Mouse (Mus musculus) forebrain, embryonic 13.5 days (tissue): ENCODE results near the gene Lgals2. TPM values are rescaled to one million over a fixed set of nuclear protein-coding genes. Genes with fewer than 3 reads are reported as not detected.
A peak's percentile ranks its signal among the peaks of the same experiment; 100 is the strongest.

Source experiments
- ATAC-seq: fragments of 200-750 bp; cut with Nextera tagmentation; 2 replicates; pipeline ENCODE4 v1.8.0; 2017
- H3K27ac ChIP-seq: fragments of 300-500 bp; sonication (generic); 2 replicates; pipeline ENCODE4 v1.5.1; 2015; ENCODE audit warnings: inconsistent platforms, mild to moderate bottlenecking, moderate library complexity
- H3K27me3 ChIP-seq: fragments of 300-500 bp; sonication (generic); 2 replicates; pipeline ENCODE4 v1.6.1; 2015; ENCODE audit warnings: mild to moderate bottlenecking, inconsistent platforms
- H3K36me3 ChIP-seq: fragments of 300-500 bp; sonication (generic); 2 replicates; pipeline ENCODE4 v1.6.1; 2015; ENCODE audit warnings: mild to moderate bottlenecking, inconsistent platforms; ENCODE audit not compliant: poor library complexity, severe bottlenecking
- H3K4me1 ChIP-seq: fragments of 300-500 bp; sonication (generic); 2 replicates; pipeline ENCODE4 v1.6.1; 2015; ENCODE audit warnings: inconsistent platforms
- H3K4me2 ChIP-seq: fragments of 300-500 bp; sonication (generic); 2 replicates; pipeline ENCODE4 v1.6.1; 2015; ENCODE audit warnings: inconsistent platforms, mild to moderate bottlenecking, moderate library complexity
- H3K4me3 ChIP-seq: fragments of 300-500 bp; sonication (generic); 2 replicates; pipeline ENCODE4 v1.5.1; 2015; ENCODE audit warnings: mild to moderate bottlenecking, inconsistent platforms
- H3K9ac ChIP-seq: fragments of 300-500 bp; sonication (generic); 2 replicates; pipeline ENCODE4 v1.6.1; 2015; ENCODE audit warnings: mild to moderate bottlenecking, inconsistent platforms
- H3K9me3 ChIP-seq: fragments of 300-500 bp; sonication (generic); replicated peaks from 2 replicates; pipeline ENCODE4 v1.6.1; 2016; ENCODE audit warnings: inconsistent platforms
- WGBS: fragments of 180-500 bp; shearing (Covaris S2); methylation state at CpG from one replicate; pipeline ENCODE4 v1.1.7; 2015; 5-methylcytosine and 5-hydroxymethylcytosine counted together
- polyA plus RNA-seq: library from polyadenylated mRNA; unstranded; fragments of >200 nt; fragmentation: Nextera tagmentation; extraction: Ambion mirVana; gene quantifications from 2 replicates; pipeline ENCODE4 v1.2.1, GENCODE M21; 2015

Lgals2 gene
- polyA plus RNA-seq, 1 experiment from 2014 or later, result not detected

DNA sequence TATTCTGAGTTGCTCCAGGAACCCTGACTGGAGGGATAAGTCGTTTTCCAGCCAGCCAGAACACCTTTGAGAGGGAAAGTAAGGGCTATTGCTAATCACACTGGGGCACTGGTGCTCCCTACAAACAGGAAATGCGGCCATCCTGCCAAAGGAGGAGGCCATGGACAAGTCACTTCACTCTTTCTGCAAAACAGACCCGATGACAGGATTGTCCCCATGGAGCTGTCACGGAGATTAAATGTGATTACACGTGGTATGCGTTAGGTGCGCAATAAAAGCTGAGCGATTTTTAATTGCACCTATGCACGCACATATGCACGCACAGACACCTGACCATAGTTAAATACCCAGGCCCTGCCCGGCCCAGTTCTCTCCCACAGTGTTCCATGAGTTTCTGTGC, 14.6 kb downstream of the Lgals2 start:
- no peak overlapping the region for H3K27ac ChIP-seq
- H3K27me3 ChIP-seq, result peaks cover 55% of the 10 kb centered on the region
- H3K36me3 ChIP-seq, result no peaks in the 10 kb centered on the region
- H3K4me1 ChIP-seq, result peaks cover 43% of the 10 kb centered on the region
- no peaks in the 10 kb centered on the region for H3K9me3 ChIP-seq
- H3K4me3 ChIP-seq, result no peak overlapping the region
- H3K9ac ChIP-seq, result 0 out of 2 replicates have a peak overlapping the region, but pooled peaks have one; percentile 16
- ATAC-seq, result no peak
- 58% methylated on average over 11 of the region's 11 CpGs for WGBS
- H3K4me2 ChIP-seq, result no peak overlapping the region

DNA sequence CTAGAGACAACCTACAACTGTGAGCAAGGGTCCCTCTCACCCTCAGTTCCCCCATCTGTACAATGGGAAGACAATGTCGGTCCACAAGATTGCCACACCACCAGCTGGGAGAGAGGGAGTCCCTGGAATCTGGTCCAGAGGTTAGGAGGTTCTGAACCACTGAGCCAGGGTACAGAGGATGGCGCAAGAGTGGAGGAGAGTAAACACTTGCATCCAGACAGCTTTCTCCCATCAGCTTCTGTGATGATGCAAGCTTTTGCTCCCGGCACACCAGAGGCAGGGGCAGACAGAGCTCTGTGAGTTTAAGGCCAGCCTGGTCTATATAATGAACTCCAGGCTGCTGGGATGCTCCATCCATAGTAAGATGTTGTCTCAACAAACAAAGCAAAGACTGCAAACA, 15.1 kb downstream of the Lgals2 start:
- peaks cover 50% of the 10 kb centered on the region for H3K27me3 ChIP-seq
- H3K9me3 ChIP-seq, result no peaks in the 10 kb centered on the region
- no peak overlapping the region for H3K4me3 ChIP-seq
- H3K27ac ChIP-seq, result no peak overlapping the region; the same call in 1 of the 2 replicates
- H3K4me1 ChIP-seq, result peaks cover 45% of the 10 kb centered on the region
- WGBS, result 50% methylated on average over 3 of the region's 3 CpGs
- no peaks in the 10 kb centered on the region for H3K36me3 ChIP-seq
- H3K4me2 ChIP-seq, result no peak overlapping the region
- ATAC-seq, result no peak
- H3K9ac ChIP-seq, result no peak overlapping the region

DNA sequence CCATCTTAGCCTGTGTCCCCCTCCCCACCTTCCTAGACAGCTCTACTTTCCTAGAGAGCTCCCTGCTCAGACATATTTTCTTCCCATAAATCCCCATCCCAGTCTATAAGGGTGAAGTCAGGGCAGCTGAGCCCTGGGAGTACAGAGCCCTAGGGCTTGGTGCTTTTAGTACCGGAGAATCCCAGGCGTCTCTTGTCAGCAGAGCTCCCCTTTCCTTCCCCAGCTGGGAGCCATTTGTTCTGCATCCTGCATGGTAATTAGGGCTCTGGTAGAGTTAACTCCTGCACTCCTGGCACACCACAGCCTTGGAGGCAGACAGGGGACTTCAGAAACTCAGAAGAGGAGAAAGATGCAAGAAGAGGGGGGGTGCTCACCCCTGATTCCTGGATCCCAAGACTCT, 15.6 kb downstream of the Lgals2 start:
- H3K27ac ChIP-seq, result peak overlapping the region; percentile 76
- WGBS, result 0% methylated on average over 2 of the region's 2 CpGs
- H3K27me3 ChIP-seq, result peaks cover 47% of the 10 kb centered on the region
- peak; percentile 57 for ATAC-seq
- peak overlapping the region; percentile 14; the same call in 1 of the 2 replicates for H3K4me2 ChIP-seq
- H3K4me3 ChIP-seq, result no peak overlapping the region
- peak overlapping the region; percentile 40 for H3K9ac ChIP-seq
- H3K4me1 ChIP-seq, result peaks cover 42% of the 10 kb centered on the region
- H3K9me3 ChIP-seq, result no peaks in the 10 kb centered on the region
- H3K36me3 ChIP-seq, result no peaks in the 10 kb centered on the region

DNA sequence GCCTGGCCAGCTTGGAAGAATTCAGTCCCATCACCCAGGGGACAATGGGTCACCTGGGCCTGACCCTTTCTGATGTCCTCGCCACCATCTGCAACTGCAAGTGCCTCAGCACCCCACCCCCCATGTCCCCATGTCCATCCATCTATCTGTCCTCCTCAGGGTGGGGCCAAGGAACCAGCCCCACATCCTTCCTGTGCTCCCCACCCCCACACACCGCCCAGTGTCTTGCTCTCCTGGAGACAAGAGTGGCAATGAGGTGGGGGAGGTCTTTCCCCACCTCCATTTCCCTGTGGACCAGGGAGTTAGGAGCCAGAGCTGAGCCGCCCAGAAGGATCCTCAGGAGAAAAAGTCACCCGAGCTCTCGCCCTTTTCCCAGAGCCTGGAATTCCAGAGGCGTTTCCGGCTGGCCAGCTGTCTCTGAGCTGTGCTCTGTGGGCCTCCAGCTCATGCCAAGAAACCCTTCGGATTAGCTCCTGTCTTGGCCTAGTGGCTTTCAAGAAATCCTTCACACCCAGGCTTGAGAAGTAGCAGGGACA, 19.2 kb downstream of the Lgals2 start:
- 61% methylated on average over 8 of the region's 8 CpGs for WGBS
- Histone ChIP-seq H3K4me3 (no peak overlapping the region), H3K27me3 (peaks cover 12% of the 10 kb centered on the region), H3K9ac (0 out of 2 replicates have a peak overlapping the region, but pooled peaks have one; percentile 2), H3K36me3 (no peaks in the 10 kb centered on the region), H3K4me1 (peaks cover 38% of the 10 kb centered on the region), H3K9me3 (no peaks in the 10 kb centered on the region), H3K4me2 (no peak overlapping the region), H3K27ac (no peak overlapping the region; the same call in none of the 2 replicates)
- ATAC-seq, result no peak

DNA sequence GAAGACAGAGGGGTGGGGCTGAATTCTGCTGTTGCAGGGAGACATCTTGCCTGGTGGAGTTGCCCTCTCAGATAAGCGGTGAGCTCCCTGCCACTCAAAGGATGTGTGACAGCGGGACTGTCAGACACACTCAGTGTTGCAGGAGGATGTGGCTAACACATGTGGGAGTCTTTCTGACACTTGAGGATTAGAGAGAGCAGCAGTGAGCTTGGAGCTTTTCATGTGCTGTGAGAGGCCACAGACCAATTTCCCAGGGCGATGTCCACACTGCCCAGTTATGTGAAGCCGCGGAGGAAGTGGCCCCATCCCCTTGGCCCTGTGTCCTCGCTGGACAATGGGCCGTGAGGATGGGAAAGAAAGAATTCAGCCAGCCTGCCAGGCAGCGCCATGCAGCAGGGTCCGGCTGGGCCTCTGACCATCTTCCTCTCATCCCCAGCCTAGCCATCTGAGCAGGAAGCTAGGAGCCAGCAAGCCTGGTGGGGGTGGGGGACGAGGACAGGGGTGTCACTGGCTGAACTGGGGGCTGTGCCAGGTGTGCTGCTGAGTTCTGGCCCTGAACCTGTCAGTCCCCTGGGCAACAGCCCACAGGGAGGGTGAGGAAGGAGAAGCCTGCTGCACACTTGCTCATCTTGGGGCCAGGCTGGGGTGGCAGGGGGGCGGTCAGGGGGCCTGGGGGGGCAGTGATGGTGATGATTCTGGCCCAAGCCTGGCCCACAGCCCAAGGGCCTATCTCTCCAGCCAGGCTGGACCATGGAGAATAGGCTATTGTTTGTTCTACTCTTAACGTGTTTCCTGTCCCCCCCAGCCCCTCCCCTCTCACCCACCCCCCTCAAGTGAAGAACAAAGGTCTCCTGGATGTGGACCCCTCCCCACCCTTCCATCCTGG, 19.9 kb downstream of the Lgals2 start:
- no peak for ATAC-seq
- Histone ChIP-seq H3K4me1 (peaks cover 34% of the 10 kb centered on the region), H3K9ac (peak overlapping the region; percentile 30; the same call in 1 of the 2 replicates)

DNA sequence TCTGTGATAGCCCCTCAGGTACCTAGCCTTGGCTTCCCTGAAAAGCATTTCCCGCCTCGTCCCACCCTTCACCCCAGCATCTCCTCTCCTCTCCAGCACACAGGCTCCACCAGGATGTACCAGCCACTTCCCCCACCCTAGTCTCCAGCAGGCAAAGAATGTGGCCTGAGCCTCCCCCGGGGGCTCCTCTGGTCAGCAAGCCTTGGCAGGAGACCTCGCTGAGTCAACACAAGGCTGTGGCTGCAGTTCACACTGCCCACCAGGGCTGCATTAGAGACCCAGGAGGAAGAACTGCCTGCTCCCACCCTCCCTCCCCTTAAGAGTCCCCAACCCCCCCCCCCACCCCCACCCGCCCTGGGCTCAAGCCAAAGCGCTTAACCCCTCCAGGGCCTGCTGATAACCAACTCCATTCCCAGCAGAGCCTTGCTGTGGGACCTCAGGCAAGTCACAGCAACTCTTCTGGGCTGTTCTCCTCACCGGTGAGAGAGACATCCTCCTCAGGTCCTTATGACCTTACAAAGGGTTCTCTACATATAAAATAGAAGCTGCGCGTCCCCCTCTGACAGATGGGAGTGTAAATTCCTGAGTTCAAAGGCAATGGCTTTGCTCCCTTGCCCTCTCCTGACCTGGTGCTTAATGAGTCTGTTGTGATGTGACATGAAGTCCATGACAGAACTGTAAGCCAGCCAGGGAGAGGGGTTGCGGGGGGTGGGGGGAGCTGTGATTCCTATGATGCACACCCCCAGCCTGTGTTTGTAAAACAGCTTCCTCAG, 20.9 kb downstream of the Lgals2 start:
- Histone ChIP-seq H3K36me3 (no peaks in the 10 kb centered on the region), H3K4me2 (no peak overlapping the region), H3K9me3 (no peaks in the 10 kb centered on the region), H3K4me1 (peaks cover 24% of the 10 kb centered on the region), H3K9ac (no peak overlapping the region), H3K4me3 (no peak overlapping the region), H3K27ac (no peak overlapping the region), H3K27me3 (no peaks in the 10 kb centered on the region)
- ATAC-seq, result no peak
- WGBS, result 64% methylated on average over 10 of the region's 10 CpGs

More for the DNA sequence above, 19.9 kb downstream of the Lgals2 start:
- H3K4me2 ChIP-seq, result no peak overlapping the region
- H3K4me3 ChIP-seq, result no peak overlapping the region
- WGBS, result 19% methylated on average over 12 of the region's 12 CpGs
- H3K36me3 ChIP-seq, result no peaks in the 10 kb centered on the region
- no peaks in the 10 kb centered on the region for H3K9me3 ChIP-seq
- peak overlapping the region; percentile 35 for H3K27ac ChIP-seq
- peaks cover 5% of the 10 kb centered on the region; the same call in 1 of the 2 replicates for H3K27me3 ChIP-seq

DNA sequence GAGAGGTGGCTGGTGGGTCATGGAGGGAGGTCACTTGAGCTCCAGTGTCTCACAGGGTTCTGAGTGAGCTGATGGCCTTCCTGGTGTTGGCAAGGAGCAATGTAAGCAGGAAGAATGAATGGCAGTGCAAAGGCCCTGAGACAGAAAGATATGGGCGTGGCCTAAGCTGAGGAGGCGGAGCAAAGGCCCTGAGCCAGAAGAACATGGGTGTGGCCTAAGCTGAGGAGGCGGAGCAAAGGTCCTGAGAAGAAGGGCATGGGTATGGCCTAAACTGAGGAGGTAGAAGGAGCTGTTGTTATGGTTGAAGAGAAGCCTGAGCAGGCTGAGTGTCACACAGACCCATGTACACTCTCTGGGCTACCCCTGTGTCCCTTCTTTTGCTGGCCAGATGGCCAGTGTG, 21.7 kb downstream of the Lgals2 start:
- peaks cover 3% of the 10 kb centered on the region for H3K27me3 ChIP-seq
- no peaks in the 10 kb centered on the region for H3K9me3 ChIP-seq
- no peak overlapping the region for H3K4me2 ChIP-seq
- H3K36me3 ChIP-seq, result no peaks in the 10 kb centered on the region
- 96% methylated on average over 3 of the region's 3 CpGs for WGBS
- ATAC-seq, result 0 out of 2 replicates have a peak, but pooled peaks have one; percentile 28
- H3K4me1 ChIP-seq, result peaks cover 20% of the 10 kb centered on the region
- no peak overlapping the region for H3K4me3 ChIP-seq
- H3K27ac ChIP-seq, result no peak overlapping the region
- no peak overlapping the region for H3K9ac ChIP-seq

DNA sequence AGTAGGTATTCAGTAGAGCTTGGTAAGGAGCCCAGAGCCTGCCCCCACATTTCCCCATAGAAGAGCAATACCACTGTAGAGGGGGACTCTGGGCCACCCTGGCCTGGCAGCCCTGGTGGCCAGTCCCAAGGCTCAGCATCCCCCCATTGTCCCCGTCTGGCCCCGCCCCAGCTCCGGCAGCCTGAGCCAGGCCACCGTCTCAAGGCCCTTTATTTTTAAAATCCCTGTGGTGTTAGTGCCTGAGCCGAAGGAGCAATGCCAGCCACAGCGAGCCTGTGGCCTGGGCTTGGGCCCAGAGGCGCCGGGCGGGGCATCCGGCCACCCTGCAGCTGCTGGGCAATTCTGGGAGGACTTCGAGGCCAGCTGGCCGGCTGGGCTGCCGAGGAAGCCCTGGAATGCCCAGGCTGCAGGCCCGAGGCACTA, 22.6 kb downstream of the Lgals2 start:
- H3K4me2 ChIP-seq, result no peak overlapping the region
- WGBS, result 3% methylated on average over 13 of the region's 14 CpGs

DNA sequence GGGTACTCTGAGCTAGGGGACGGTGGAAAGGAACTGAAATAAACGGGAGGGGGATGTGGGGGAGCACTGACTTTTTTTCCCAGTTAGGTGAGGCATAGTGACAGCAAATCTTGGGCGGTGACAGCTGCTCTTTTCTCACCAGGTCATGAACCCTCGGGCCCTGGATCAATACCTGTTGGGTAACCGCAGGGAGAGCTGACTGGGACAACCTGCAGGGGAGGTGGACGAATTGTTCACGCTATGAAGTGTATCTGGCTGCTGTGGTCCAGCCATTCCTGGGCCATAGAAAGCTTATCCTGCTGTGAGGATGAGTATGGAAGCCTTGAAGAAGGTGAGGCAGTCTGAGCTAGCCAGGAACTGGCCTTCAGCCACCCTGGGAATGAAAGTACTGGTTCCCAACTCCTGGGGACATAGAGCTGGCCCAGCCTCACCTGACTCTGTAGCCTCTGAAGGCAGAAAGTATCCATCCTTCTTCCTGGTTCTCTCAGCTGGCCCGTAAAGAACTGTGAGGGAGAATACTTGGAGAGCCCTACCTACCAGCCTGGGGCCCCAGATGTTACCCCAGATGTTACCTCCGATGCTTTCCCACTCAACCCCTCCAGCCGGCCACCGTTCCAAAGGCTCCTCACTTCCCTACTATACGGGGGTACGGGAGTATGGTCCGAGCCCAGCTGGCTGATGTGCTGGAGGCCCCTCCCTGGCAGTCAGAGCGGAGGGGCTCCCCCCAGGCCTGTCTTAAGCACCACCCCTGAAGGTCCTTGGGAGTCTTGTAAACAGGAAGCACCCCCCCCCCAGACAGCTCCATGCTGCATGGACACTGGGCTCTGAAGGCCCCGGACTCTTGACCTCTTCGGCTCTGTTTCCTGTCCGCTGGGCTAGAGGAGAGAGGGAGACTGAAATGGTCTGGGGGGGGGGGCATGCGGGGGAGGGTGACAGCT, 23.3 kb downstream of the Lgals2 start:
- 59% methylated on average over 19 of the region's 19 CpGs for WGBS
- ATAC-seq, result peak; percentile 25; the same call in 1 of the 2 replicates
- peaks cover 19% of the 10 kb centered on the region for H3K27me3 ChIP-seq
- no peaks in the 10 kb centered on the region for H3K36me3 ChIP-seq
- H3K9me3 ChIP-seq, result no peaks in the 10 kb centered on the region
- H3K4me1 ChIP-seq, result peaks cover 28% of the 10 kb centered on the region
- H3K4me2 ChIP-seq, result no peak overlapping the region
- H3K4me3 ChIP-seq, result no peak overlapping the region
- no peak overlapping the region for H3K9ac ChIP-seq
- peak overlapping the region; percentile 60; the same call in 1 of the 2 replicates for H3K27ac ChIP-seq

More for the DNA sequence above, 22.6 kb downstream of the Lgals2 start:
- Histone ChIP-seq H3K9ac (peak overlapping the region; percentile 18; the same call in 1 of the 2 replicates), H3K36me3 (no peaks in the 10 kb centered on the region), H3K4me3 (no peak overlapping the region), H3K9me3 (no peaks in the 10 kb centered on the region), H3K27ac (peak overlapping the region; percentile 60), H3K4me1 (peaks cover 28% of the 10 kb centered on the region), H3K27me3 (peaks cover 12% of the 10 kb centered on the region)
- ATAC-seq, result peak; percentile 73

DNA sequence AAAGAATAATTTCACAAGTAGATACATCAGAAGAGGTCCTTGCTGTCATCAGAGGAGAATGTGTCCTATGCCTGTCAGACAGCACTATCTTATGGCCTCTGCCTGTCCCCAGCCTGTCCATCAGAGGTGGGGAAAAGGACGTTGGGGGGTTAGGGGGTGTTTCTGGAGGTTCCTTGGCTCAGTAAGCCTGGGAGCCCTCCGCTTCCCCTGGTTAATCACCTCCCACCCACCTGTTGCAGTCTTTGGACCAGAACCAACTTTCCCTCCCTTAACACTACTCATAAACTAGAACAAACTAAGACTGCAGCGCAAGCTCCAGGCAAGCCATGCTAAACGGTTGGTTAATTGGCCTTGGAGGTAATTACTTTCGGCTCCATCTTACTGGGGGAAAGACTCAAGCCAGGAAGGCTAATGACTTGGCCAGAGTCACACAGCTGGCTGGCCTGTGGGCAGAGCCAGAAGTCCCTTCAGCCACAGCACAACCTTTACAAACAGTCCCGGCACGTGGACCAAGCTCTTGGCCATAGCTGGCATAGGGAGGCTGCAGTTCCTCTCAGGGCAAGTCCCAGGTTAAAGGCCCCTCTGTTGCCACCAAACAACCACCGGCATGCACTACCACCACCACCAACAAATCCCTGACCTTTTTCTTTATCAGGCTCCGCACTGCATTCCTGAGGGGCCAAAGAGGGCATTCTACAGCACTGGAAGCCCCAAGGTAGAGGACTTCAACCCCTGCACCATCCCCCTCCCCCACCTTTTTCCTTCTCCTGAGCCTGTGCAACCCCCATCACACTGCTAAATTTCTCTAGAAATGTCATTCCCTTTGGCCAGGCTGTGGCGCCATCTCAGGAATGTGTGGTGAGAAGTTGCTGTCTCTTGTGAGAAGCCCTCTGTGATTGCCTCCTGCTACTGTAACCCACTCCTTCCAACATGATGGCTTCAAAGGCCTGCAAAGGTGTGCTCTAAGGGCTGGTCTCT, 24.3 kb downstream of the Lgals2 start:
- Histone ChIP-seq H3K4me2 (no peak overlapping the region), H3K9ac (no peak overlapping the region), H3K4me1 (peaks cover 28% of the 10 kb centered on the region), H3K27ac (no peak overlapping the region), H3K27me3 (peaks cover 21% of the 10 kb centered on the region), H3K4me3 (no peak overlapping the region), H3K9me3 (no peaks in the 10 kb centered on the region), H3K36me3 (no peaks in the 10 kb centered on the region)
- no peak for ATAC-seq
- WGBS, result 61% methylated on average over 10 of the region's 10 CpGs
